In the genomic region with DNA sequence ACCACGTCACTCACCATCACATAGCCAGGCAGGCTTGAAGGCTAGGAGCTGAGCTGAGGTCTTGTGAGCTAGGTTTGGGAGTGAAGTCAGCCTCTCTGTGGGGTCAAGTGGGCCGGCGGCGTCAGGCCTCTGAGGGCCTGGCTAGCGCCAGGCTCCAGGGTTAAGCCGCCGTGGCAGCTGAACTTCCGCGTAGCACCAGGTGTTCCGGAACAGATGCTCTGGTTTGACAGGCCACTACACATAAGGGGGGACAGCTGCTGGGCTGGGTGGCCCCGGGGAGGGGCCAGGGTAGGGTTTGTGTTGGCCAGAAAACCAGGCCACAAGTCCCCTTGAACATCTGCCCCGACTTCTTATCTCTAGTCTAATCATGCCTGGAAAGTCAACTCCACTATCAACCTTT, we compare ENCODE assay signal across 1 mouse cellular context.
TF ChIP-seq lines count a peak whose summit lies in the region.

No protein-coding gene starts in this region.

TF ChIP-seq in CH12.LX, 34 proteins besides CTCF, POLR2A, EP300 and RAD21 (continued from another document):
- TF ChIP-seq TCF12 (IDR thresholded peaks at IDR 0.05; ENCODE audit: low read depth, low read length): peak; percentile 87
- no peak for TF ChIP-seq IRF4 (IDR thresholded peaks at IDR 0.05; ENCODE audit: low read depth, low read length)
- no peak for TF ChIP-seq NELFE (IDR thresholded peaks at IDR 0.05; ENCODE audit: low read depth, low read length)
- TF ChIP-seq RCOR1 (conservative IDR thresholded peaks at IDR 0.05; ENCODE audit: low read depth, low read length): no peak
- no peak for TF ChIP-seq SMC3 (IDR thresholded peaks at IDR 0.05; ENCODE audit: low read depth, low read length)
